Mouse (Mus musculus) thymus, postnatal 14 days (tissue): ENCODE measurements around the gene Majin.

Experiments used
- DNase-seq: peaks from one replicate; pipeline ENCODE4 v3.0.0; 2021

The Majin gene

DNA sequence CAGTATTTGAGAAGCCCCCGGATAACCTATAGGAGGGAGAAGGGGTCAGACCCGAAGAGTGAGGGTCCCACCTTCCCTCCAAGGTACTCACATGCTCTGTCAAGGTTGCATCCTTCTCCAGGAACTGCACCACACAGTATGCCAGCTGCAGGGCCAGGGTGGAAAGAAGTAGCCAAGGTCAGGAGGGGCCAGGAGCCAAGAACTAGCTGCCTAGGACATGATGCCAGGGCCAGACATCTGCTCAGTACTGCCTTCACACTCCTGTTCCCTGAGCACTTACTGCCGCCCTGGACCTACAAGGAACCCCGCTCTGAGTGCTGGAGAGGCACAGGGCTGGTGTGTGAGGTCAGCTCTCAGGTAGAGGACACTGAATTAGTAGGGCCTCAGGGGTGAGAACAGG is 46.2 kb downstream of the Majin start:
- DNase-seq = no peak

DNA sequence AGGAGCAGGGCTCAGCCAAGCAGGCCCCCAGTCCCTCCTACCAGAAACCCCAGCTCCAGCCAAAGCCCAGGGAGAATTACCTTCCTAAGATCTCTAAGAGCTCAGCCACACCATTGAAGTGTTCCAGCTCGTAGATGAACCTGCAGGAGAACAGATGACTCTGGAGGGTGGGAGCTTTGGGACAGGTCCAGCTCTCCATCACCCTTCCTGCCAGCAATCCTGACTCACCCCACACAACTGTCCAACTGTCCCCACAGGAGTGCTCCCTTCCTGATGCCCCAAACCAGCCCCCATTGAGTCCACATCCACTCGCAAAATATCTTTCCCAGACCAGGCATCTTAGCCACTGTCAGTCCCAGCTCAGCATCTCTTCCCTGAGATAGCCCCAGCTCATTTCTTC is 46.8 kb downstream of the Majin start:
- no peak for DNase-seq

DNA sequence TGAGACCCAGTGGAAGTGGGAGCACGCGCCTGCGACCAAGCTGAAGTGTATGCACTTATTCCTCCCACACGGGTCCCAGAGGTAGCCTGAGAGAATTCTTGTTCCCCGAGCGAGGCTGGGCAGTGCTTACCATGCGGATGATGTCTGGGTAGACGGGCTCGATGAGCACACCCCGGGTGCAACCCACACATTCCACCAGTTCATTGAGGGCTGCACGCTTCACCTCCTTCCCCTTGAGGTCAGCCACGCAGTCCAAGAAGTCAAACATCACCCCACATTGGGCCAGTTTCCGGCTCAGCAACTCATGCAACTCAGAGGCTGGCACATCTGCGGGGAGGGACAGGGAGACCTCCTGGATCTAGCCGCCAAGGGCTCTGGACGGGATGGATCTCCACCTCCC is 49.5 kb downstream of the Majin start:
- no peak for DNase-seq

DNA sequence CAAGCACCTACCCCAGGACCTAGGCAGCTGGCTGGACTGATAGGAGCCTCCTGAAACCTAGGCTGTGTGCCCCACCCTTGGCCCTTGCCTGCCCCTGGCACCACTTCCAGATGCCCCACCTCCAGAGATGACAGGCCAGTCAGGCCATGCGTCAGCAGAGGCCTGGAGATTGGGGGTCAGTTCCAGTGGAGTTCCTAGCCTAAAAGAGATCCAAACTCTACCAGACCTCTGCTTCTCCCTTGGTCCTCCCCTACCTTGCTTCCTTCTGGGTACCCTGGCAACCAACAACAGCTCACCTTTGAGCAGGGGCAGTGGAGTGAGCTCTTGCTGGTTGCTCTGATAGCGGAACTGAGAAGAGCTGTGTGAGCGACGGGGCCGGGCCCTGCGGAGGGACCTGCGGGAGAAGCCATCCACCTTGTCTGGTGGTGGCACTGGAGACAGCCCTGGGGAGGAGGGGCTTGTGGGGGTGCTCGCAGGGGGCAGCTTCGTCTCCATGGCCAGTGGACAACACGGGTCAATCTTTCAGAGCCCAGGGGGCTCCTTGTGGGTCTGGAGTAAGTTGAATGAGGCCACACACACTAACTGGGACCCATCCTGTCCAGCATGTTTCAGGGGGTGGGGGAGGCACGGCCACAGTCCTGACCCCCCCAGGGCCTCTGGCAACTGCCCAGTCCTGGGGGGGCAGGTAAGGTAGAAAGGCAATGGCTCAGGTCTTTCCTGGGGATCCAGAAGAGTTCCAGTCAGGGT is 50.3 kb downstream of the Majin start:
- DNase-seq = no peak

DNA sequence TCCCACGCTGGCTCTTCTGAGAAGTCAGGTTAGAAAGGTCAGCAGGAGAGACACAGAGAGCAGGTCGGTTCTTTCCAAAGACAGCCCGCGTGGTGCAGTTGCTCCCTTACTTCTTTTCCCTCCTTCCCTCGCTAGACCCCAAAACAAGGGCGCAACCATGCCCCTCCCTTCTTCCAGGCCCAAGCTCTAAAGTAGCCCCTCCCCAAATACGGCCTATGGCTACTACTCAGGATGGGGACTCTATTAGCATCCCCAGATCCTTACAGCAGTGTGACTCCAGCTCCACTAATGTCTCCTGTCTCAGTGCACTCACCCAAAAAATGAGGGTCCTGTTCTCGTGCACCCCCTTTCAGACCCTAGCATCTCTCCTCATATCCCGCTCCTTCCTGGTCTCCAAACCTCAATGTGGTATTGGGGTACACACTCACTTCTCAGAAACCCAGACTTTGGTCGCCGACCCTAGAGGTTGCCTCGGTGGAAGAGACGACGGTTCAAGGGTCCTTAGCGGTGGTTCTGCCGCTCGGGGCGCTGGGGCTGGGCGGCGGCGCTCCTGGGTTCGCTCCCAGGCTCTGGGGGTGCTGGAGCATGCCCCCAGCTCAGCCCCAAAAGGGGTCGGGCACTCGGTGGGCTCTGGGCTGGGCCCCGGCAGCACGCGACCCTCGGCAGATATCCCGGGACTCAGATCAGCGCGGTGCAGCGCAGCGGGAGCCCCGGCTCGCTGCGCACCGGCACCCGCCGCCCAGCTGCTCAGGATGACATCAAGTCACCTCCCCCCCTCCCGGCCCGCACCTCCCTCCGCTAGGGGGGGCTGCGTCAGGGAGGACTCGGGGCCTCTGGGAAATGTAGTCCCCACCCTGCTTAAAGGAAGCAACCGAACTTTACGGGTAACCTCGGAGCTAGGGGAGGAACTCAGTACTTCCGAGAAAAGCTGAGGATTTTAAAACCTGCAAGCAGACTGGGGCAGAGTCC is 51.2 kb downstream of the Majin start, which contains the start of gene Ppp2r5b:
Gene Ppp2r5b, minus strand, starts transcription at position 789 of the 969 bp plus-strand sequence.
- DNase-seq = peak; percentile 99

DNA sequence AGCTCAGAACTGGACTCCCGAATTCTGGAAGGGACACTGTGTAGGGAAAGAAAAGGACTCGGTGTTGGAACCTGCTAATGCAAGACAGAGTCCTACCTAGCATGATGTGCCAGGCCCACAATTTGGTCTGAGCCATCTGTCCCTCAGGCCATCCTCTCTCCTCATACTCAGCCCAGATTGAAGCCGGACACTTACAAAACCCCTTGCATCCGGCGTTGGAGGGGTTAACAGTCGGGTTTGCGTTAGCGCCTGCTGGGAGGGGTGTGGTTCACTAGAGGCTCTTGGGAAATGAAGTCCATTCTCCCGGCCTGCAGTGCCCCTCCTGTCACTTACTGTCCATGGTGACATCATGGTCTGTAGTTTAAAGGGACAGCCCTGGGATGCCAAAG is 51.9 kb downstream of the Majin start:
- DNase-seq = peak; percentile 91

DNA sequence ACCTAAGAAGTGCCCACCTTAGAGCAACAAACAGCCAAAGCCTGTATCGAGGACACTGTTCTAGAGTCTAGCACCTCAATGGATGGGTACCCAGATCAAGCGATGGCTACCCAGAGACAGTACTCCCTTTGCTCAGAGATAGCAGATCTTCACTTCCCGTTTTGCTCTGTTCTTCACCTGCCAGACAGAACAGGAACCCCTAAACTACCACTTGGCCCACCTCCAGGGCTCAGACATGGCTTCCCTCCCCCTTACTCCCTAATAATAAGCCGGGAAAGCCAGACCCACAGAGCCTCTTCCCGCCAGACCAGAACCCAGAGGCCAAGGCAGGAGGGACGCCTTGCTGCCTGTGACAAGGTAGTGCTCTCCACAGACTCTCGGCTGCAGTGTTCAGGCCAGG is 52.7 kb downstream of the Majin start:
- DNase-seq = no peak

DNA sequence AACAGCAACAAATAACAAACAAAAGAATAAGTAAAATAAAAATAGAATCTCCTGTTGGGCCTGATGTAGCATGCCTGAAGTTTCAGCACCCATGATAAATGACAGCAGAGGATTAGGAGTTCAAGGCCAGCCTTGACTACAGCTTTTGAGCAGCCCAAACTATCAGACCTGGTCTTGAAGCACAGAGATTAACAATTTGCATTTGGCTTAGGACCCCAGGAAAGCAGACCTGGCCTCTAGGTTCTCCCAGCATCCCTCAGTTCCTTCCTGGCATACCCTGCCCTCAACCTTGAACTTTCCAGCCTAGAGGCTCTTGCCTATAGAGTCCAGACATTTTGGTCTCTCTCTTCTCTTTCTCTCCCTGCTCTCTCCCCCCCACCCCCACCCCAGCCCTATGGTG is 54.6 kb downstream of the Majin start:
- DNase-seq = no peak

DNA sequence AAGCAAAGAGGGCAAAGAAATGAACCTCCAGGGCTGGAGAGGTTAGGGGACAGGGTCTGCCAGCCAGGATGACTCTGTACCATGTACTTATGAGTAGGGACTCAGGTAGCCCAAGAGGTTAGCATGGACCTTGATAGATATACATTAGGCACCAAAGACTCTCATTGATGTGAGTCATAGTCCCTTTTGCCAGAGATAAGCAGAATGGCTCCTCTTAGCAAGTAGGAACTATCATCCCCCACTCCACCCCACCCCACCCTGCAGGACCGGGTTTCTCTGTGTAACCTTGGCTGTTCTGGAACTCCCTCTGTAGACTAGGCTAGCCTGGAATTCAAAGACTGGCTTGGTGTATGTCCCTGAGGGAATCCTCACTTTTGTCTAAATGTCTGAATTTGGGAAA is 55.9 kb downstream of the Majin start:
- no peak for DNase-seq

DNA sequence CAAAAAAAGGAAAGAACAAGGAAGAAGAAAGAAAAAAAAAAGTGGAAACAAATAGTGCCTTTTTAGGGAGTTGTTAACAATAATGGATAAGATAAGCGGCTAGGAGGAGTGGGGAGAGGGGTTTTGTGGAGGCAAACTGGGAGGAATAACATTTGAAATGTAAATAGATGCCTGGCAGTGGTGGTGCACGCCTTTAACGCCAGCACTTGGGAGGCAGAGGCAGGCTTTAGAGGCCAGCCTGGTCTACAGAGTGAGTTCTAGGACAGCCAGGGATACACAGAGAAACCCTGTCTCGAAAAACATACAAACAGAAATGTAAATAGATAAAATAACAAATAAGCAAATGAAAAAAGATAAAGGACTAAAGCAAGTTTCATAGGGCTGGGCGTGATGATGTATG is 56.5 kb downstream of the Majin start:
- DNase-seq = no peak

DNA sequence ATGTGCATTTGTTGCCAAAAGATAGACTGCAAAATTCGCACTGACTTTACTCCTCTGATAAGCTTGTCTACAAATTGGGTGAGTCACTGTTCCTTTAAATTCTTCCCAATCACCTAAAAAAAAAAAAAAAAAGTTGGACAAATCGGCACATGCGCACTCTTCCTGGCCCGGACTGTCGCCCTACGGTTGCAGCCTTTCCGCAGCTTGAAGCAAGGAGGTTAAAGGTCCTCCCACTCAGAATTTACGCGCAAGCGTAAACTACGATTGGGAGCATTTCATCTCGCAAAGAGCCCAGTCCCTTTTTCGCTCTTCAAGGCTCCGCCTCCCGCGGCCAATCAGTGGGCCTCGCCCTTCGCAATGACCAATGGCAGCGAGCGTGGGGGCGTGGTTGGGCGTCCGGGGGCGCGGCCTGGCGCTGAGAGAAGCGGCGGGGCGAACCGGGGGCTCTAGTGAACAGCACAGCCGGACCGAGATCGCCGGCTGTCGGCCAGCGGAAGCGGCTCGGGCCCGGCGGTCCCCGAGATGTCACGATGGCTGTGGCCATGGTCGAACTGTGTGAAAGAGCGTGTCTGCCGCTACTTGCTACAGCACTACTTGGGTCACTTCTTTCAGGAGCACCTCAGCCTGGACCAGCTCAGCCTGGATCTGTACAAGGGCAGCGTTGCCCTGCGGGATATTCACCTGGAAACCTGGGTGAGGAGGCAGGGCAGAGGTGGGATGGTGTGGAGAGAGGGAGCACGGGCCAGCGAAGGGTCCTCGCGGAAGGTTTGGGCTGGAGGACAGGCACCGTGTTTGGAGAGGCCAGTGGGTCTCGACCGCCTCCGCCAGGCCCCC is 57.3 kb downstream of the Majin start, which contains the start of gene Atg2a:
Gene Atg2a, plus strand, starts transcription at position 395 of the 834 bp plus-strand sequence.
- DNase-seq = peak; percentile 99

DNA sequence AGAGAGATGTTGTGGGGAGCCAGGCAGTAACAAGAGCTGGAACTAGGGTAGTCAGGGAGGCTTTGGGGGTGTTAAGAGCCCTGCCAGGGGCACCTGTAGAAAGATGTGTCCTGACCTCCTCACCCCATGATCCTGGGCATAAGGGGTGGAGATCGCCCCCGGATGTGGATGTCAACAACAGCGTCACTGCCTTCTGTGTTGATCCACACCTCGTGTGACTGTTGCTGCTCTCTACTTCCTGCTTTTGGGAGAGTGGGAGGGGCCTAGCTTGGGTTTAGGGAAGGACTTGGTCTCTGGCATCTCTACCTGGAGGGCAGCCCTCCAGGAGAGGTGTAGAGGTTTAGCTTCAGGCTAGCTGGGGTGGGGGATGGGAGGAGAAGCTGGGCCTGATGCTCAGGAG is 58.1 kb downstream of the Majin start:
- peak; percentile 69 for DNase-seq

DNA sequence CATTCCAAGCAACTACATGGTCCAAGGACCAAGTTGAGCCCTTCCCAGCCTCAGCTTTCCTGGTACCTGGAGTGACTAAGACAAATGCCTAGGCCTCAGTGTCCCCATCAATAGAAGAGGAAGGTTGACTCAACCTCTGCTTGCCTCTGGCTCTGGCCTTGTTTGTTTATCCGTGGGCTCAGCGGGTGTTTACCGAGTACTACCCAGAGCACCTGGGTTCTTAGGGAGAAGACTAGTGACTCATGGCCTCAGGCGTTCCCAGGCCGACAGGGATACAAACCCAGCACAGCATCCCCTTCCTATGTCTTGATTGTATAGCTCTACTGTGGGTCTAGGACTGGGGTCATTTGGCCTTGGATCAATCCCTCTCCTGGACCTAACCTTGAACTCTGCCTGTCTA is 59.0 kb downstream of the Majin start:
- DNase-seq = no peak

DNA sequence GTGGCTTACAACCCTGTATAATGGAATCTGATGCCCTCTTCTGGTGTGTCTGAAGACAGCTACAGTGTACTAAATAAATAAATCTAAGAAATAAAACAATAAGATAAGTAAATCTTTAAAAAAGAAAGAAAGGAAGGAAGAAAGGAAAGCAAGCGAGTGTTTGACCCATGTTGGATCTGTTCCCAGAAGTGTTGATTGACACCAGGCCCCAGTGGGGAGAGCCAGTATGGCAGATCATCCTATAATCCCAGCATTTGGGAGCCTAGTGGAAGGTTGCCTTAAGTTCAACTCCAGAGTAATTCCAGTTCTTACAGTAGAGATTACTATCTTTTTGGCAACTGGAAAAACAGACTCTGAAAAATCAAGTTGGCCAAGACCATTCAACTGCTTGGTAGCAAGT is 61.6 kb downstream of the Majin start:
- no peak for DNase-seq

DNA sequence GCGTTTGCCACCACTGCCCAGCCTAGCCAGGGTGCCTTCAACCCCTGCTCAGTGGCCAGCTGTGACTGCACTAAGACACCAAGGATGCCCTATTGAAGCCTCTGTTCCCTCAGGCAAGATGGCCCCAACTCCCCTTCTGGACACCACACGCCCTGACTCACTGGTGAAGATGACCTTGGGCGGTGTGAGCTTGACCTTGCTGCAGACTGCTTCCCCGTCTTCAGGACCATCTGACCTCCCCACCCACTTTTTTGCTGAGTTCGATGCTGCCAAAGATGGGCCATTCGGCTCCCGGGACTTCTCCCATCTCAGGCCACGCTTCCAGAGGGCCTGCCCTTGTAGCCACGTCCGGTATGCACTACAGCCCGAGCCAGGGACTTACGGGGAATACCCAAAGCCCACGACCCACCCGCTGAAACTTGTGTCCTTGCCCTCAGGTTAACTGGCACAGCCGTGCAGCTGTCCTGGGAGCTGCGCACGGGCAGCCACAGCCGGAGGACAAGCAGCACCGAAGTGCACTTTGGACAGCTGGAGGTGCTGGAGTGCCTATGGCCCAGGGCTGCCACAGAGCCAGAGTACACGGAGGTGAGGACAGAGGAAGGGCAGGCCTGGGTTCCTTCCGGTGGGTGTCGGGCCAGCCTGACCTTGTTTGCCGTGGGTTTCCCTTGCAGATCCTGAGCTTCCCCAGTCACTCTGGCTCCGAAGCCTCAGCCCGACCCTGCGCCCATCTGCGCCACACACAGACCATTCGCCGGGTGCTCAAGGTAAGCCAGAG is 63.5 kb downstream of the Majin start:
- no peak for DNase-seq

DNA sequence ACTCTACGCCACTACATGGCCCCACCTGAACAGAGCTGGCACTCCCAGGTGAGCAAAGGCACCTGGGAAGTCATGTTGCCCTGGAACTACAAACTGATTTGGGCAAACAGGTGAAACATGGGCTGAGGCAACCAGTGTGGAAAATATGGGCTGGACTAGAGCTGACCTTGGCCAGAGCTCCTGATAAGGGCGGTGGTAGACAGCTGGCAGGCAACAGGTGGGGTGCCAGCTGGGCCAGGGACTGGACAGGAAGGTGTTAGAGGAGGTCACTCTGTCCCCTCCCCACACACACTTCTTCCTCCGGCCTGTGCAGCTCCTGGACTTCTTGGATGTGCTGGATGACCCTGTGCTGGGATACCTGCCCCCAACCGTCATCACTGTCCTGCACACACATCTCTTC is 68.8 kb downstream of the Majin start:
- DNase-seq = no peak

DNA sequence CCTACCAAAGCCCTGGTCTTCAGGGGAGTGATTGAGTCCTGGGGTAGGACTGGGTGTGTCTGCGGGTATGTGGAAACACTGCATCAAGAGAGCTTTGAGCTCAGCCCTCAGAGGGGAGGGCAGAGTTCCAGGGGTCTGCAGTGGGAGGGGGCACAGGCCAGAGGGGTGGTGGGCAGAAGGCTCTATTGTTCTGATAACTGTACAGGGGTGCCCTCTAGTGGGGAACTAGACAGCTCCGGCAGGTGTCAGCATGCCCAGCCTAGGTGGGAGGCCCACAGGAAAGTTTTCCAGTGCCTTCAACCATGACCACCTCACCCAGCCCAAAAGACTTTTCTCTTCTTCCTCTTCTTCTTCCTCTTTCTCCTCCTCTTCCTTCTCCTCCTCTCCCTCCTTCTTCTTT is 76.2 kb downstream of the Majin start:
- DNase-seq = peak; percentile 61

DNA sequence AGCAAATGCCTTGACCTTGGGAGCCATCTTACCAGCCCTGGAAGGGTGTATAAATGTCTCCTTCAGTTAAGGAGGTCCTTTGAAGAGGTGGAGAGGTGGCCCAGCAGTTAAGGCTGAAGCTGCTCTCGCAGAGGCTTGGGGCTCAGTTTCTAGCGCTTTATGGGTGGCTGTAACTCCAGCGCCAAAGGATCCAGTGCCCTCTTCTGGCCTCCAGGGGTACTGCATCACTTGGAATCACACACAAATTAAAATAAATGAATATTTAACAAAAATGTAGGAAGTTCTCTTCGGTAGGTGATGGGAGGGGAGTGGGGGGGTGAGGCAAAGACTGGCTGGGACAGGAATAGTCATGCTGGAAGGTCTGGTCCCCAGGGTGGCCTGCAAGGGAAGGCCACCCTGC is 76.8 kb downstream of the Majin start:
- no peak for DNase-seq

DNA sequence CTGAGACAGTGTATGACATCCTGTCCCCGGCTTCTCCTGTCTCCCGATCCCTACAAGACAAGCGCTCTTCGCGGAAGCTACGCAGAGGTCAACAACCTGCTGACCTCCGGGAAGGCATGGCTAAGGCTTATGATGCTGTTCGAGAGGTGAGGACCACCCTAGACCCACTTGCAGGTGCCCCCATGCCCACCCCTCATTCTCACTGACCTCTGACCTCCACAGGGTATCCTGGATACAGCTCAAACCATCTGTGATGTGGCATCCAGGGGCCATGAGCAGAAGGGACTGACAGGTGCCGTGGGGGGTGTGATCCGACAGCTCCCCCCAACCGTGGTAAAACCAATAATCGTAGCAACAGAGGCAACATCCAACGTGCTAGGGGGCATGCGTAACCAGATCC is 77.2 kb downstream of the Majin start:
- DNase-seq = no peak

DNA sequence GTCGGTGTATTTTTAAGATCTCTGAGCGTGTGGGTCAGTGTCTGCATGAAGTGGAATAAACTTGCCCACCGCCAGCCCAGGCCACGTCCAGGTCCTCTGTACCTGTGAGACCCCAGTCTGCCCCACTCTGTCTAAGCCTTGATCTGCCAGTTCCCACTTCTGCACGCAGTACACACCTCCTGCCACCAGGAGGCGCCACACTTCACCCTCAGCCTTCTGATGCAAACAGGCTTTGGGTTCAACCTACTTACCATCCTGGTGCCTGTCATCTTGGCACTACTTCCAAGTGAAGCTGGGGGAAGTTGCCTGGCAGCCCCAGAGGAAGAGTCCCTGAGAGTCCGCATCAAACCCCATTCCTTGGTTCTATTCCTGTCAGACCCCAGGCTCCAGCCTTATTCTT is 78.0 kb downstream of the Majin start:
- peak; percentile 80 for DNase-seq

DNA sequence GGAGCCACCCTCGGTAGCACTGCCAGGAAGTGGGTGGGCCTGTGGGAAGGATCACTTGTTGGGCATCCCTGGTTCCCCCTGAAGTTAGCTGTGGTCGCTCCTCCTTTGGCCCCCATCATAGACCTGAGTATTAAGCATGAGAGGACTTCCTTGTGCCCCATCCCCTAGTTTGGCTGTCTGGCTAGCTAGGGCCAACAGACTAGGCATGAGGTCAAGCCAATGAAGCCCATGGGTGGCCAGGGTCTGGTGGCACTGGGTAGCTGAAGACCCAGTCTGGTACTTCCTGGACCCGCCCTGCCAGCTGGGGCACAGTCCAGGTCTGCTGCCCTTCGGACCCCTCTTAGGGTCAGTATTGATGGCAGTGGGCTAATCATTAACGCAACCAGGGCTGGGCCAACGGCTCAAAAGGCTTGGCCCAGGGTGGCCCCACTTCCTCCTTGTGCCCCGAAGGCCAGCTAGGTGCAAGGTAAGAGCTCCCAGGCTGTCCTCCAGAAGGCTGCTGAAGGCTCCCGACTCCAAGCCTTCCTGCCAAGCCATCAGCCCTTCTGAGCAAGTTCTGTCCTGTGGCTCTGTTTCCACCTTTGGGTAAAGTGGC is 78.7 kb downstream of the Majin start:
- no peak for DNase-seq

DNA sequence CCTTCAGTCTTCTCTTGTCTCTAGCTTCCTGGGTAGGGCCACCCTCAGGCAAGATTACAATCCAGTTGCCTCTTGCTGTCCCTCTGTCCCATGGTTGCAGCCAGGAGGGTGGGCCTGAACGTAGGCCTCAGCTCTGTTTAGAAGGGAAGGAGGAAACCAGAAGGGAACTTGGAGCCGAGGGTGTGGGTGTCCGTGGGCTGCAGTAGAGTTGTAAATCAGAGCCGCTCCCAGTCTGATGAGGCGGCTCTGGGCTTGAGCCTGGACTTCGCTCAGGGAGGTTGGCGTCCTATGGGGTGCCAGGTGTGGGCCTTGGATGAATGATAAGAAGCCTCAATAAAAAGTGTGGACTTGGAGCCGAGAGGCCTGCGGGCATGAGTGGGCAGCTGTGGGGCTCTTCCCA is 80.0 kb downstream of the Majin start:
- DNase-seq = no peak
